Mouse (Mus musculus): ENCODE measurements around the gene Fbxl12. TPM values are rescaled to one million over a fixed set of nuclear protein-coding genes. Genes with fewer than 3 reads are reported as not detected.

Fbxl12 gene
- polyA plus RNA-seq, 1 experiment from 2014 or later, result 14.6 TPM

- ATAC-seq (ENCODE audit: low FRiP score, low TSS enrichment), result no peak
- Histone ChIP-seq H3K4me3 (ENCODE audit: low read length) (no peak overlapping the region), H3K4me1 (ENCODE audit: control insufficient read depth, insufficient read depth, low read length) (no peaks in the 10 kb centered on the region), H3K27ac (ENCODE audit: low read depth, low read length) (no peak overlapping the region), H3K4me2 (replicated peaks; ENCODE audit: low read depth, low read length) (no peak overlapping the region), H3K9ac (ENCODE audit: low read depth, low read length) (no peak overlapping the region), H3K36me3 (ENCODE audit: control insufficient read depth, insufficient read depth, low read length) (no peaks in the 10 kb centered on the region), H3K9me3 (ENCODE audit: control insufficient read depth, low read length) (peaks cover 3% of the 10 kb centered on the region; the same call in 1 of the 2 replicates), H3K27me3 (ENCODE audit: control insufficient read depth, insufficient read depth, low read length) (no peaks in the 10 kb centered on the region)
- 77% methylated on average over 5 of the region's 5 CpGs for WGBS
These were observed 32.6 kb downstream of the Fbxl12 start for GRCm38 (mm10) chr9:20611976-20612375.

- 87% methylated on average over 5 of the region's 5 CpGs for WGBS
- Histone ChIP-seq H3K9ac (ENCODE audit: low read depth, low read length) (no peak overlapping the region), H3K4me3 (ENCODE audit: low read length) (no peak overlapping the region), H3K4me1 (ENCODE audit: control insufficient read depth, insufficient read depth, low read length) (no peaks in the 10 kb centered on the region), H3K4me2 (replicated peaks; ENCODE audit: low read depth, low read length) (no peak overlapping the region), H3K9me3 (ENCODE audit: control insufficient read depth, low read length) (peaks cover 3% of the 10 kb centered on the region; the same call in 1 of the 2 replicates), H3K36me3 (ENCODE audit: control insufficient read depth, insufficient read depth, low read length) (no peaks in the 10 kb centered on the region), H3K27ac (ENCODE audit: low read depth, low read length) (no peak overlapping the region), H3K27me3 (ENCODE audit: control insufficient read depth, insufficient read depth, low read length) (no peaks in the 10 kb centered on the region)
- no peak for ATAC-seq (ENCODE audit: low FRiP score, low TSS enrichment)
These were observed 34.6 kb downstream of the Fbxl12 start for GRCm38 (mm10) chr9:20609831-20610464.

- peak overlapping the region; percentile 65 for H3K4me2 ChIP-seq (replicated peaks; ENCODE audit: low read depth, low read length)
- H3K9me3 ChIP-seq (ENCODE audit: control insufficient read depth, low read length), result peaks cover 3% of the 10 kb centered on the region; the same call in 1 of the 2 replicates
- no peaks in the 10 kb centered on the region for H3K27me3 ChIP-seq (ENCODE audit: control insufficient read depth, insufficient read depth, low read length)
- peak; percentile 92 for ATAC-seq (ENCODE audit: low FRiP score, low TSS enrichment)
- under 1% methylated on average over 56 of the region's 57 CpGs for WGBS
- no peaks in the 10 kb centered on the region for H3K36me3 ChIP-seq (ENCODE audit: control insufficient read depth, insufficient read depth, low read length)
- H3K27ac ChIP-seq (ENCODE audit: low read depth, low read length), result peak overlapping the region; percentile 94
- no peaks in the 10 kb centered on the region for H3K4me1 ChIP-seq (ENCODE audit: control insufficient read depth, insufficient read depth, low read length)
- peak overlapping the region; percentile 68 for H3K4me3 ChIP-seq (ENCODE audit: low read length)
- peak overlapping the region; percentile 82 for H3K9ac ChIP-seq (ENCODE audit: low read depth, low read length)
These were observed 37.2 kb downstream of the Fbxl12 start for GRCm38 (mm10) chr9:20607100-20607974.

GRCm38 (mm10) chr9:20606269-20606668 is 38.3 kb downstream of the Fbxl12 start:
- H3K4me3 ChIP-seq (ENCODE audit: low read length), result peak overlapping the region; percentile 68; the same call in 1 of the 2 replicates
- 84% methylated on average over 1 of the region's 1 CpGs for WGBS
- H3K4me1 ChIP-seq (ENCODE audit: control insufficient read depth, insufficient read depth, low read length), result no peaks in the 10 kb centered on the region

GRCm38 (mm10) chr9:20601270-20601669 is 43.3 kb downstream of the Fbxl12 start:
- ATAC-seq (ENCODE audit: low FRiP score, low TSS enrichment), result no peak
- no peak overlapping the region for H3K9ac ChIP-seq (ENCODE audit: low read depth, low read length)
- H3K4me3 ChIP-seq (ENCODE audit: low read length), result no peak overlapping the region
- no peaks in the 10 kb centered on the region for H3K4me1 ChIP-seq (ENCODE audit: control insufficient read depth, insufficient read depth, low read length)
- H3K4me2 ChIP-seq (replicated peaks; ENCODE audit: low read depth, low read length), result no peak overlapping the region
- peaks cover 7% of the 10 kb centered on the region; the same call in 1 of the 2 replicates for H3K36me3 ChIP-seq (ENCODE audit: control insufficient read depth, insufficient read depth, low read length)
- H3K9me3 ChIP-seq (ENCODE audit: control insufficient read depth, low read length), result no peaks in the 10 kb centered on the region
- WGBS, result 82% methylated on average over 6 of the region's 6 CpGs
- no peak overlapping the region for H3K27ac ChIP-seq (ENCODE audit: low read depth, low read length)
- no peaks in the 10 kb centered on the region for H3K27me3 ChIP-seq (ENCODE audit: control insufficient read depth, insufficient read depth, low read length)

More at GRCm38 (mm10) chr9:20606269-20606668, 38.3 kb downstream of the Fbxl12 start:
- Histone ChIP-seq H3K27me3 (ENCODE audit: control insufficient read depth, insufficient read depth, low read length) (no peaks in the 10 kb centered on the region), H3K27ac (ENCODE audit: low read depth, low read length) (no peak overlapping the region; the same call in 1 of the 2 replicates), H3K4me2 (replicated peaks; ENCODE audit: low read depth, low read length) (peak overlapping the region; percentile 65), H3K36me3 (ENCODE audit: control insufficient read depth, insufficient read depth, low read length) (no peaks in the 10 kb centered on the region), H3K9ac (ENCODE audit: low read depth, low read length) (no peak overlapping the region), H3K9me3 (ENCODE audit: control insufficient read depth, low read length) (peaks cover 3% of the 10 kb centered on the region; the same call in 1 of the 2 replicates)
- no peak for ATAC-seq (ENCODE audit: low FRiP score, low TSS enrichment)

GRCm38 (mm10) chr9:20581175-20581634 is 63.4 kb downstream of the Fbxl12 start, which contains the start of gene Zfp846:
TSS of gene Zfp846 (plus strand) at chr9:20581291.
- Histone ChIP-seq H3K4me3 (ENCODE audit: low read length) (peak within 1 kb of the TSS; percentile 65), H3K9me3 (ENCODE audit: control insufficient read depth, low read length) (peaks cover 6% of the 10 kb centered on the region; the same call in 1 of the 2 replicates), H3K27ac (ENCODE audit: low read depth, low read length) (peak within 1 kb of the TSS; percentile 80), H3K4me2 (replicated peaks; ENCODE audit: low read depth, low read length) (peak within 1 kb of the TSS; percentile 58), H3K36me3 (ENCODE audit: control insufficient read depth, insufficient read depth, low read length) (no peaks in the 10 kb centered on the region), H3K9ac (ENCODE audit: low read depth, low read length) (peak within 1 kb of the TSS; percentile 74), H3K27me3 (ENCODE audit: control insufficient read depth, insufficient read depth, low read length) (peaks cover 6% of the 10 kb centered on the region; the same call in 1 of the 2 replicates), H3K4me1 (ENCODE audit: control insufficient read depth, insufficient read depth, low read length) (no peaks in the 10 kb centered on the region)
- WGBS, result under 1% methylated on average over 30 of the region's 30 CpGs
- peak; percentile 99 for ATAC-seq (ENCODE audit: low FRiP score, low TSS enrichment)

- H3K4me2 ChIP-seq (replicated peaks; ENCODE audit: low read depth, low read length), result no peak overlapping the region
- no peak overlapping the region for H3K9ac ChIP-seq (ENCODE audit: low read depth, low read length)
- no peaks in the 10 kb centered on the region for H3K9me3 ChIP-seq (ENCODE audit: control insufficient read depth, low read length)
- ATAC-seq (ENCODE audit: low FRiP score, low TSS enrichment), result no peak
- no peaks in the 10 kb centered on the region for H3K4me1 ChIP-seq (ENCODE audit: control insufficient read depth, insufficient read depth, low read length)
- H3K36me3 ChIP-seq (ENCODE audit: control insufficient read depth, insufficient read depth, low read length), result no peaks in the 10 kb centered on the region
- H3K27ac ChIP-seq (ENCODE audit: low read depth, low read length), result no peak overlapping the region
- 82% methylated on average over 2 of the region's 2 CpGs for WGBS
- H3K4me3 ChIP-seq (ENCODE audit: low read length), result no peak overlapping the region
- peaks cover 6% of the 10 kb centered on the region; the same call in 1 of the 2 replicates for H3K27me3 ChIP-seq (ENCODE audit: control insufficient read depth, insufficient read depth, low read length)
These were observed 68.0 kb downstream of the Fbxl12 start for GRCm38 (mm10) chr9:20576591-20576990.

GRCm38 (mm10) chr9:20571060-20571459 is 73.5 kb downstream of the Fbxl12 start:
- H3K4me3 ChIP-seq (ENCODE audit: low read length), result no peak overlapping the region
- H3K9me3 ChIP-seq (ENCODE audit: control insufficient read depth, low read length), result no peaks in the 10 kb centered on the region
- no peaks in the 10 kb centered on the region; the same call in 1 of the 2 replicates for H3K27me3 ChIP-seq (ENCODE audit: control insufficient read depth, insufficient read depth, low read length)
- H3K27ac ChIP-seq (ENCODE audit: low read depth, low read length), result no peak overlapping the region
- no peak overlapping the region for H3K4me2 ChIP-seq (replicated peaks; ENCODE audit: low read depth, low read length)
- ATAC-seq (ENCODE audit: low FRiP score, low TSS enrichment), result no peak
- H3K9ac ChIP-seq (ENCODE audit: low read depth, low read length), result no peak overlapping the region
- H3K4me1 ChIP-seq (ENCODE audit: control insufficient read depth, insufficient read depth, low read length), result no peaks in the 10 kb centered on the region
- no peaks in the 10 kb centered on the region for H3K36me3 ChIP-seq (ENCODE audit: control insufficient read depth, insufficient read depth, low read length)
